Mouse (Mus musculus): ENCODE measurements around the gene Gm20854. TPM values are rescaled to one million over a fixed set of nuclear protein-coding genes. Genes with fewer than 3 reads are reported as not detected.
"Not testable (repeated sequence)": the region's sequence is repeated elsewhere in the genome, so short reads cannot be mapped to it uniquely, and the experiment has no call there.

The Gm20854 gene
- polyA plus RNA-seq (2015; fragmentation: Nextera tagmentation; extraction: Ambion mirVana), result not detected in 2 replicates

GRCm38 (mm10) chrY:85530808-85531207 is at the start of gene Gm20854:
Gene Gm20854 (minus strand): TSS chrY:85530908.
- not testable (repeated sequence) for H3K4me2 ChIP-seq (replicated peaks); H3K27me3 ChIP-seq; H3K9ac ChIP-seq (replicated peaks); H3K9me3 ChIP-seq; ATAC-seq; H3K27ac ChIP-seq; H3K4me3 ChIP-seq (replicated peaks); H3K4me1 ChIP-seq (replicated peaks); H3K36me3 ChIP-seq
- no CpG with 5 or more reads among the region's 6 CpGs for WGBS
